Mouse (Mus musculus) right cerebral cortex, adult 2 months (tissue): ENCODE results near the gene Selenof.

Experiments used
- DNase-seq, 2 experiments: peaks; one replicate each; pipeline ENCODE4 v3.0.0; 2021 to 2022; ENCODE audit warnings: low spot score in 2 of 2

Selenof gene

GRCm38 (mm10) chr3:144640033-144640432 is 69.9 kb downstream of the Selenof start:
- no peak for DNase-seq

- no peak for DNase-seq
Measured at GRCm38 (mm10) chr3:144642141-144642540, 72.0 kb downstream of the Selenof start.

GRCm38 (mm10) chr3:144643301-144643871 is 73.3 kb downstream of the Selenof start:
- peak; percentile 9 to 36 for DNase-seq

- no peak for DNase-seq
Measured at GRCm38 (mm10) chr3:144644202-144644601, 74.1 kb downstream of the Selenof start.
